ENCODE assay signal across 11 mouse cellular contexts in genomic region chr1:194622677-194623076, GRCm38 (mm10). TPM values are rescaled to one million over a fixed set of nuclear protein-coding genes. Genes with fewer than 3 reads are reported as not detected.
DNase-seq lines count a peak whose midpoint lies in the region; ATAC-seq and TF ChIP-seq lines count a peak whose summit lies in the region.
"Had no signal": no experiment of that assay in that cellular context is flagged by ENCODE, and none has a peak within 500 bp of the region (broad histone marks: within the 10 kb centered on the region; RNA-seq: fewer than 3 reads in every experiment).

No protein-coding gene starts in this region.

- no peak overlapping the region for H3K4me3 ChIP-seq in heart, embryonic 12.5 days
- peak overlapping the region; percentile 91 for H3K4me3 ChIP-seq in forebrain, embryonic 16.5 days (replicated peaks; ENCODE audit: low read length)
- peak overlapping the region; percentile 90 for H3K4me3 ChIP-seq in midbrain, embryonic 10.5 days

- no peaks in the 10 kb centered on the region for H3K9me3 ChIP-seq in heart, embryonic 12.5 days (replicated peaks)
- H3K9me3 ChIP-seq in forebrain, embryonic 16.5 days (ENCODE audit: control insufficient read depth, low read length): no peaks in the 10 kb centered on the region
- no peaks in the 10 kb centered on the region for H3K9me3 ChIP-seq in midbrain, embryonic 10.5 days (replicated peaks)

- no peak for ATAC-seq in heart, embryonic 12.5 days (ENCODE audit: insufficient number of reproducible peaks, low FRiP score)
- ATAC-seq in forebrain, embryonic 16.5 days: no peak
- ATAC-seq: activated CD4-positive, CD25-positive, alpha-beta regulatory T cell, adult 4 months had no signal

- no peak for DNase-seq in heart, postnatal 14 days
- peak; percentile 70 for DNase-seq in brain, embryonic 14.5 days (ENCODE audit: low read depth)
- no peak for DNase-seq in midbrain, embryonic 10.5 days (ENCODE audit: low spot score)
- DNase-seq in layer of hippocampus, adult 9-10 months (ENCODE audit: low spot score): no peak
- DNase-seq in adrenal gland, postnatal 4 days (ENCODE audit: low spot score in 2 of 2): no peak
- DNase-seq in right cerebral cortex, postnatal 36 days (ENCODE audit: low spot score in 2 of 2): no peak
- DNase-seq: embryo, embryonic 11 days; kidney, postnatal 10 days had no signal

- H3K4me1 ChIP-seq in heart, embryonic 12.5 days (replicated peaks): peaks cover 66% of the 10 kb centered on the region
- peaks cover 47% of the 10 kb centered on the region for H3K4me1 ChIP-seq in forebrain, embryonic 16.5 days (replicated peaks; ENCODE audit: control insufficient read depth, insufficient read depth, low read length)
- H3K4me1 ChIP-seq in midbrain, embryonic 10.5 days: peaks cover 89% of the 10 kb centered on the region

- no peaks in the 10 kb centered on the region for H3K27me3 ChIP-seq in heart, embryonic 12.5 days (replicated peaks)
- no peaks in the 10 kb centered on the region for H3K27me3 ChIP-seq in forebrain, embryonic 16.5 days (replicated peaks; ENCODE audit: control insufficient read depth, insufficient read depth, low read length)
- peaks cover 23% of the 10 kb centered on the region; the same call in 1 of the 2 replicates for H3K27me3 ChIP-seq in midbrain, embryonic 10.5 days (ENCODE audit: low read depth, poor library complexity, severe bottlenecking)

- WGBS in heart, embryonic 12.5 days: 44% methylated on average over 2 of the region's 2 CpGs
- 20% methylated on average over 2 of the region's 2 CpGs for WGBS in forebrain, embryonic 16.5 days
- 75% methylated on average over 2 of the region's 2 CpGs for WGBS in midbrain, embryonic 10.5 days

- no peak overlapping the region for H3K27ac ChIP-seq in heart, embryonic 12.5 days (ENCODE audit: poor library complexity, severe bottlenecking)
- peak overlapping the region; percentile 97 for H3K27ac ChIP-seq in forebrain, embryonic 16.5 days (ENCODE audit: low read length)
- H3K27ac ChIP-seq in midbrain, embryonic 10.5 days (replicated peaks): peak overlapping the region; percentile 69

- 0 out of 2 replicates have a peak overlapping the region, but pooled peaks have one; percentile 14 for H3K9ac ChIP-seq in heart, embryonic 12.5 days
- peak overlapping the region; percentile 99 for H3K9ac ChIP-seq in forebrain, embryonic 16.5 days (replicated peaks; ENCODE audit: low read depth, low read length)

- peak overlapping the region; percentile 85 for H3K4me2 ChIP-seq in heart, embryonic 12.5 days
- peak overlapping the region; percentile 81 for H3K4me2 ChIP-seq in forebrain, embryonic 16.5 days (ENCODE audit: low read length)

- TF ChIP-seq POLR2A in brain, embryonic 14.5 days (IDR thresholded peaks at IDR 0.05; ENCODE audit: borderline replicate concordance, extremely low read depth, insufficient read depth, insufficient read length, poor library complexity, severe bottlenecking): no peak

- H3K36me3 ChIP-seq in heart, embryonic 12.5 days: no peaks in the 10 kb centered on the region
- H3K36me3 ChIP-seq in forebrain, embryonic 16.5 days (ENCODE audit: control insufficient read depth, insufficient read depth): no peaks in the 10 kb centered on the region
- H3K36me3 ChIP-seq in midbrain, embryonic 10.5 days: no peaks in the 10 kb centered on the region

- intact Hi-C loops in heart, postnatal 14 days (cut with DNase I): loop anchor here (2.0 to 10.0 kb wide), 2 partner anchors 26 to 342 kb away; no protein-coding TSS in a partner anchor

- no peak for TF ChIP-seq CTCF in brain, embryonic 14.5 days (IDR thresholded peaks at IDR 0.05; ENCODE audit: borderline replicate concordance, extremely low read depth, insufficient read depth, insufficient read length)

RNA-seq across cellular contexts. Expression of gene Plxna2, which starts 4.7 kb away (rescaled TPM):
- polyA plus RNA-seq in heart, embryonic 12.5 days (2016; fragmentation: Nextera tagmentation; extraction: Ambion mirVana): 8.0 and 9.5 TPM in 2 replicates
- total RNA-seq in heart, postnatal 14 days (2021): 10 to 100 TPM; 26.6 to 29.7 TPM
- polyA plus RNA-seq in brain, embryonic 14.5 days (2012; rRNA removed): 60.3 and 66.5 TPM in 2 replicates
- polyA plus RNA-seq in forebrain, embryonic 16.5 days (2015; fragmentation: Nextera tagmentation; extraction: Ambion mirVana): 76.0 and 80.3 TPM in 2 replicates
- 9.2 and 11.2 TPM in 2 replicates for polyA plus RNA-seq in midbrain, embryonic 10.5 days (2016; fragmentation: Nextera tagmentation; extraction: Ambion mirVana)
- total RNA-seq in adrenal gland, postnatal 4 days (2021): 10 to 100 TPM; 12.3 to 12.4 TPM
- polyA plus RNA-seq: activated CD4-positive, CD25-positive, alpha-beta regulatory T cell, adult 4 months had no signal
